Mouse (Mus musculus): ENCODE results near the gene Olfr57. TPM values are rescaled to one million over a fixed set of nuclear protein-coding genes. Genes with fewer than 3 reads are reported as not detected.
"Not testable (repeated sequence)": the region's sequence is repeated elsewhere in the genome, so short reads cannot be mapped to it uniquely, and the experiment has no call there.

Olfr57 gene
- polyA plus RNA-seq (2015; fragmentation: Nextera tagmentation; extraction: Ambion mirVana) = 0.22 TPM in 1 of 2 replicates, not detected in the other

DNA sequence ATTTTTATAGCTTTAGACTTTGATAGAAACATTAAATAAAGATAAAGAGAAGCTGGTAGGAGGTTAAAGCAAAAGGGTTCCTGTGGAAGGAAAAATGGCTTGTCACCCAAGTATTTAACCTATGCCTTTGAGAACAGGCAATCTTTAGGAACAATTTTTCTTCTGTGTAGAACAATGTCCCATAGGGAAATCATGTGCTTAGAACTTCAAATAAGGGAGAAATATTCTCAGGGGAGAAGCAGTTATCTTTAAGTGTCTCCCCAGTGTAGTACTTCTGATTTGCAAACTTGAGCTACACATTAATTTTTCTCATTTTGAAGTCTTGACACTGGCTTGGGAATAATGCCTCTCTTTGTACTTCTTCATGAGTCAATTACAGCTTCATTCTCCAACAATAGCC is at the start of gene Olfr57:
Olfr57 (plus strand) TSS at position 301 of the 400 bp plus-strand sequence.
- no peaks in the 10 kb centered on the region for H3K36me3 ChIP-seq
- H3K27me3 ChIP-seq (replicated peaks) = no peaks in the 10 kb centered on the region
- H3K9ac ChIP-seq = no peak within 1 kb of the TSS
- no peaks in the 10 kb centered on the region for H3K4me1 ChIP-seq
- H3K9me3 ChIP-seq = no peaks in the 10 kb centered on the region
- no peak within 1 kb of the TSS for H3K27ac ChIP-seq
- no peak within 1 kb of the TSS for H3K4me2 ChIP-seq
- ATAC-seq (ENCODE audit: insufficient read depth, low FRiP score, low read depth) = no peak
- H3K4me3 ChIP-seq (replicated peaks) = no peak within 1 kb of the TSS

- H3K9me3 ChIP-seq = no peaks in the 10 kb centered on the region
- no peak for ATAC-seq (ENCODE audit: insufficient read depth, low FRiP score, low read depth)
- H3K4me1 ChIP-seq = no peaks in the 10 kb centered on the region
- no peaks in the 10 kb centered on the region for H3K27me3 ChIP-seq (replicated peaks)
- no peak within 1 kb of the TSS for H3K4me2 ChIP-seq
- no peak within 1 kb of the TSS for H3K9ac ChIP-seq
- H3K27ac ChIP-seq = no peak within 1 kb of the TSS
- H3K4me3 ChIP-seq (replicated peaks) = no peak within 1 kb of the TSS
- no peaks in the 10 kb centered on the region for H3K36me3 ChIP-seq
Measured at GRCm38 (mm10) chr10:78980750-78981149, 47.8 kb upstream of the Olfr57 start, which contains the start of gene Olfr1352. Olfr1352 (plus strand) TSS chr10:78981050.

DNA sequence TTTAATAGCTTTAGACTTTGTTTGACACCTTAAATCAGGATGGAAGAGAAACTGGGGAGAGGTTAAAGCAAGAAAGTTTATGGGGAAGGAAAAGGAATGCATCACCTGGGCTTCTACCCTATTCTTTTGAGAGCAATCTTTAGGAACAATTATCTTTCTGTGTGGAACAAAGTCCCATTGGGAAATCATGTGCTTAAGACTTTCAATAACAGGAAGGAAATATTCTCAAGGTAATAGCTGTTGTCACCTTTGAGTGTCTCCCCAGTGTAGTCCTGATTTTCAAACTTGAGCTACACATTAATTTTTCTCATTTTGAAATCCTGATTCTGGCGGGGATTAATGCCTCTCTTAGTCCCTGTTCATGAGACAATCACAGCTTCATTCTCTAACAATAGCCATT is 16.4 kb upstream of the Olfr57 start, which contains the start of gene Olfr1351:
Olfr1351 (plus strand) TSS at position 301 of the 400 bp plus-strand sequence.
- Histone ChIP-seq H3K9me3 (no peaks in the 10 kb centered on the region), H3K4me1 (no peaks in the 10 kb centered on the region), H3K27me3 (replicated peaks) (no peaks in the 10 kb centered on the region), H3K9ac (no peak within 1 kb of the TSS), H3K4me3 (replicated peaks) (no peak within 1 kb of the TSS), H3K4me2 (no peak within 1 kb of the TSS), H3K36me3 (no peaks in the 10 kb centered on the region), H3K27ac (no peak within 1 kb of the TSS)
- ATAC-seq (ENCODE audit: insufficient read depth, low FRiP score, low read depth) = no peak
- WGBS = 67% methylated on average over 1 of the region's 1 CpGs

GRCm38 (mm10) chr10:79042457-79042856 is 13.9 kb downstream of the Olfr57 start:
- H3K4me2 ChIP-seq; ATAC-seq (ENCODE audit: insufficient read depth, low FRiP score, low read depth); H3K27me3 ChIP-seq (replicated peaks); H3K9ac ChIP-seq; H3K27ac ChIP-seq; H3K9me3 ChIP-seq; H3K36me3 ChIP-seq; H3K4me3 ChIP-seq (replicated peaks); H3K4me1 ChIP-seq: not testable (repeated sequence)
- 81% methylated on average over 2 of the region's 2 CpGs for WGBS

- not testable (repeated sequence) for H3K9ac ChIP-seq; H3K4me1 ChIP-seq; H3K4me3 ChIP-seq (replicated peaks); H3K9me3 ChIP-seq; H3K36me3 ChIP-seq; ATAC-seq (ENCODE audit: insufficient read depth, low FRiP score, low read depth); H3K27ac ChIP-seq; H3K4me2 ChIP-seq; H3K27me3 ChIP-seq (replicated peaks)
- 60% methylated on average over 3 of the region's 3 CpGs for WGBS
Measured at GRCm38 (mm10) chr10:79057370-79057769, 28.8 kb downstream of the Olfr57 start.

Other genes starting within 250 kb of the Olfr57 start
- gene Slc1a6, start 248.2 kb upstream of the Olfr57 start, polyA plus RNA-seq (2015; fragmentation: Nextera tagmentation; extraction: Ambion mirVana) = 0.94 and 0.98 TPM in 2 replicates
- gene Olfr1356, start 176.6 kb upstream of the Olfr57 start, polyA plus RNA-seq (2015; fragmentation: Nextera tagmentation; extraction: Ambion mirVana) = not detected in 2 replicates
- gene Olfr1355, start 153.2 kb upstream of the Olfr57 start, polyA plus RNA-seq (2015; fragmentation: Nextera tagmentation; extraction: Ambion mirVana) = not detected in 2 replicates
- gene Olfr1354, start 115.6 kb upstream of the Olfr57 start, polyA plus RNA-seq (2015; fragmentation: Nextera tagmentation; extraction: Ambion mirVana) = not detected in 2 replicates
- gene Olfr8, start 78.1 kb upstream of the Olfr57 start, polyA plus RNA-seq (2015; fragmentation: Nextera tagmentation; extraction: Ambion mirVana) = not detected in 2 replicates
- gene Olfr1353, start 65.4 kb upstream of the Olfr57 start, polyA plus RNA-seq (2015; fragmentation: Nextera tagmentation; extraction: Ambion mirVana) = not detected in 2 replicates
- not detected in 2 replicates for gene Olfr1352, start 47.7 kb upstream of the Olfr57 start, polyA plus RNA-seq (2015; fragmentation: Nextera tagmentation; extraction: Ambion mirVana)
- not detected in 2 replicates for gene Olfr1351, start 16.3 kb upstream of the Olfr57 start, polyA plus RNA-seq (2015; fragmentation: Nextera tagmentation; extraction: Ambion mirVana)
- 23.5 and 23.7 TPM in 2 replicates for gene 2610008E11Rik, start 68.9 kb downstream of the Olfr57 start, polyA plus RNA-seq (2015; fragmentation: Nextera tagmentation; extraction: Ambion mirVana)
- gene Vmn2r80, start 120.0 kb downstream of the Olfr57 start, polyA plus RNA-seq (2015; fragmentation: Nextera tagmentation; extraction: Ambion mirVana) = not detected in 2 replicates
- not detected in 2 replicates for gene Vmn2r81, start 219.0 kb downstream of the Olfr57 start, polyA plus RNA-seq (2015; fragmentation: Nextera tagmentation; extraction: Ambion mirVana)

All from stomach, embryonic 15.5 days (tissue).